Mouse (Mus musculus) forebrain, postnatal 0 days (tissue): ENCODE measurements around the gene Uvssa. TPM values are rescaled to one million over a fixed set of nuclear protein-coding genes. Genes with fewer than 3 reads are reported as not detected.
A peak's percentile ranks its signal among the peaks of the same experiment; 100 is the strongest.

Source experiments
- ATAC-seq: fragments of 200-750 bp; cut with Nextera tagmentation; 2 replicates; pipeline ENCODE4 v1.8.0; 2017; ENCODE audit warnings: mild to moderate bottlenecking, moderate library complexity
- DNase-seq: peaks from one replicate; pipeline ENCODE4 v3.0.0-alpha.2; 2015
- H3K27ac ChIP-seq: fragments of 300-500 bp; sonication (generic); 2 replicates; pipeline ENCODE4 v1.5.1; 2014; ENCODE audit warnings: low read depth, mild to moderate bottlenecking, antibody characterized with exemption, low read length, moderate library complexity, mixed read lengths
- H3K27me3 ChIP-seq: fragments of 300-500 bp; sonication (generic); 2 replicates; pipeline ENCODE4 v1.6.1; 2014; ENCODE audit warnings: mild to moderate bottlenecking, low read length, mixed read lengths; ENCODE audit not compliant: insufficient read depth
- H3K36me3 ChIP-seq: fragments of 300-500 bp; sonication (generic); 2 replicates; pipeline ENCODE4 v1.6.1; 2014; ENCODE audit warnings: mild to moderate bottlenecking, moderate library complexity; ENCODE audit not compliant: insufficient read depth
- H3K4me1 ChIP-seq: fragments of 300-500 bp; sonication (generic); 2 replicates; pipeline ENCODE4 v1.6.1; 2014; ENCODE audit warnings: antibody characterized with exemption; ENCODE audit not compliant: insufficient read depth
- H3K4me2 ChIP-seq: fragments of 300-500 bp; sonication (generic); 2 replicates; pipeline ENCODE4 v1.6.1; 2014; ENCODE audit warnings: low read depth, mild to moderate bottlenecking, moderate library complexity
- H3K4me3 ChIP-seq: fragments of 300-500 bp; sonication (generic); 2 replicates; pipeline ENCODE4 v1.5.1; 2014; ENCODE audit warnings: low read depth, low read length, mixed read lengths
- H3K9ac ChIP-seq: fragments of 300-500 bp; sonication (generic); 2 replicates; pipeline ENCODE4 v1.6.1; 2014; ENCODE audit warnings: mild to moderate bottlenecking
- H3K9me3 ChIP-seq: fragments of 300-500 bp; sonication (generic); 2 replicates; pipeline ENCODE4 v1.6.1; 2016; ENCODE audit warnings: low read length
- CTCF ChIP-seq: sonication (generic); IDR thresholded peaks from 2 replicates; pipeline ENCODE4 v1.5.1; 2016; ENCODE audit warnings: antibody characterized with exemption, control low read depth, low read depth
- WGBS: fragments of 180-500 bp; shearing (Covaris S2); extraction: QIAGEN DNeasy Blood & Tissue Kit; methylation state at CpG from one replicate; pipeline ENCODE4 v1.1.7; 2014; 5-methylcytosine and 5-hydroxymethylcytosine counted together
- polyA plus RNA-seq: library from polyadenylated mRNA; unstranded; fragments of >200 nt; fragmentation: Nextera tagmentation; extraction: Ambion mirVana; gene quantifications from 2 replicates; pipeline ENCODE4 v1.2.1, GENCODE M21; 2015
- total RNA-seq: library from RNA; depleted of rRNA; stranded (reverse); fragments of >200 nt; gene quantifications from 2 replicates; pipeline ENCODE4 v1.2.3, GENCODE M21; 2014

Gene Uvssa
- total and polyA plus RNA-seq, 2 experiments from 2014 or later, result 6.0 to 12.1 TPM

DNA sequence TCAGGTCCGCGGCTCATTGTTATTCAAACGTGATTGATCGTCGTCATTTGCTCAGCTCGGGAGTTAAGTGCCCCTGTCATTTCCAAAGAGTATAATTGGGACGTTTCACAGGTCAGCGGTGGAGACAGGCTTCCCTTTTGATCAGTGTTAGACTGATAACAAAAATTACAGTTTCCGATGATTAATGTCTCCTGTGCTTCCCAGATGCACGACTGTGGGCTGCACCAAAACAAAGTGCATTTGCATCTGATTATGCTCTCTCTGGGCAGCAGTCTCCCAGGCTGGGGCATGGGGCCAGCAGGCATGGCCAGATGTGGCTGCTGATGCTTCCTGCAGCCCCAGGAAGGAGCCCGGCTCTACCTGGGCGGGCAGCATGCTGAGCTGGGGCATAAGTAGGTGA lies 22.5 kb downstream of the Uvssa start:
- no peak for TF ChIP-seq CTCF
- H3K36me3 ChIP-seq, result 0 out of 2 replicates have a peak, but pooled peaks cover 4% of the 10 kb centered on the region
- H3K4me2 ChIP-seq, result no peak overlapping the region
- no peaks in the 10 kb centered on the region for H3K4me1 ChIP-seq
- no peak overlapping the region for H3K9ac ChIP-seq
- no peak for DNase-seq
- H3K27ac ChIP-seq, result no peak overlapping the region
- H3K9me3 ChIP-seq, result no peaks in the 10 kb centered on the region
- H3K4me3 ChIP-seq, result no peak overlapping the region
- WGBS, result 34% methylated on average over 12 of the region's 12 CpGs
- no peaks in the 10 kb centered on the region for H3K27me3 ChIP-seq
- ATAC-seq, result no peak

DNA sequence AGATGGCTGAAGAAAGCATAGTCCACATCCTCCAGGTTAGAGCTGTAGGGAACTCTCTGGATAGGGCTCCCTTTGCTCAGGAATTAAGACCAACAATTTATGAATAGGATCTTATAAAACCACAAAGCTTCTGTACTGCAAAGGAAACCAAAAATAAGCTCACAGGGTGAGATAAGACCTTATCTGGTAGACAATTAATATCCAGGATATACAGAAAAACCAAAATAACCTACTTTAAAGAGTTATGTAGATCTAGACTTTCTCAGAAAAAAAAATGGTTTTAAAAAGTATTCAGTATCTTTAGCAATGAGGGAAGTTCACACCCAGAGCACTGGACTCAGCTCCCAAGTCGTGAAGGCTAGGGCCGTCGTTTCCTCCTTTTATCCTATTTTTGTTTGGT lies 42.0 kb downstream of the Uvssa start:
- 71% methylated on average over 3 of the region's 3 CpGs for WGBS
- TF ChIP-seq CTCF, result no peak
- no peak for ATAC-seq

DNA sequence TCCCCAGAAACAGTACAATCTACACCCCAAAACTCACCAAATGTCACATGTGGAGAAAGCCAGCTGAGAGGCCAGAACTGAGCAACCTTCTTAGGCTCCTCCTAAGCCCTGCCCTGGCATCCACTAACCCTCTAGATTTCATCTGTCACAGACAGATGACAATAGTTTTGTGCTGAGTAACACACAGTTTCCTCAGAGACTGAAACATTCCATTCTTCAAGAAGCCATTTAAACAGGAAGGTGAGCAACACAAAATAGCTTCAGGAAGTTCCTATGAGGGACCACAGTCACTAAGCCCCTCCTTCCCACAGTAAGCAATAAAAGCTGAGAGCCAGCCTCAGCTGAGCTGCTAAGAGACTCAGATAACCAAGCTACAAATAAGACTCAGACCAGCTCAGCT lies 49.1 kb downstream of the Uvssa start:
- no peaks in the 10 kb centered on the region for H3K4me1 ChIP-seq
- no peaks in the 10 kb centered on the region for H3K36me3 ChIP-seq
- H3K27ac ChIP-seq, result no peak overlapping the region
- TF ChIP-seq CTCF, result no peak
- peaks cover 27% of the 10 kb centered on the region for H3K27me3 ChIP-seq
- H3K9ac ChIP-seq, result no peak overlapping the region
- ATAC-seq (no peak), DNase-seq (no peak)
- H3K4me2 ChIP-seq, result no peak overlapping the region
- no peaks in the 10 kb centered on the region for H3K9me3 ChIP-seq
- H3K4me3 ChIP-seq, result no peak overlapping the region

More for the DNA sequence above, 42.0 kb downstream of the Uvssa start:
- H3K36me3 ChIP-seq, result no peaks in the 10 kb centered on the region
- no peaks in the 10 kb centered on the region for H3K9me3 ChIP-seq
- DNase-seq, result no peak
- H3K4me3 ChIP-seq, result no peak overlapping the region
- no peak overlapping the region for H3K4me2 ChIP-seq
- H3K27ac ChIP-seq, result no peak overlapping the region
- no peaks in the 10 kb centered on the region for H3K27me3 ChIP-seq
- H3K9ac ChIP-seq, result no peak overlapping the region
- no peaks in the 10 kb centered on the region for H3K4me1 ChIP-seq

DNA sequence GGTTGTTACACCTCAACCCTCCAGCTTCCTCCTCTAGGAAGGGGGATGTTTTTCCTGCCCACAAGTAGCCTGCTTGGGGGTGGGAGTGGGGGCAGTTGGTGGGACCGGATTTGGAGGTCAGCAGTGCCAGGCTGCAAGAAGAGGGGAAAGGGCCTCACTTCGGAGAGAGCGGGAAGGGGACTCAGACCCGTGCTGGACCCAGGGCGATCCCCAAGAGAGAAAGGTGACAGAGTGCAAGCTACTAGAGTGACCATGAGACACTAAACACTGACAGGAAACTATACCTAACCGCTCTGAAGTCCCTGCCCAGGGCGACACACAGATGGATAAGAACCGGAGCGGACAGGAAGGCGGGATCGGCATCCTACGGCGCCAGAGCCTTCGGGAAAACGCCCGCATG lies 51.8 kb downstream of the Uvssa start:
- ATAC-seq, result no peak
- no peak overlapping the region for H3K4me3 ChIP-seq
- no peaks in the 10 kb centered on the region for H3K36me3 ChIP-seq
- H3K9me3 ChIP-seq, result no peaks in the 10 kb centered on the region
- DNase-seq, result no peak
- peaks cover 52% of the 10 kb centered on the region for H3K27me3 ChIP-seq
- no peak overlapping the region for H3K9ac ChIP-seq
- WGBS, result under 1% methylated on average over 16 of the region's 16 CpGs
- H3K27ac ChIP-seq, result no peak overlapping the region
- H3K4me2 ChIP-seq, result no peak overlapping the region
- no peak for TF ChIP-seq CTCF
- no peaks in the 10 kb centered on the region; the same call in 1 of the 2 replicates for H3K4me1 ChIP-seq

DNA sequence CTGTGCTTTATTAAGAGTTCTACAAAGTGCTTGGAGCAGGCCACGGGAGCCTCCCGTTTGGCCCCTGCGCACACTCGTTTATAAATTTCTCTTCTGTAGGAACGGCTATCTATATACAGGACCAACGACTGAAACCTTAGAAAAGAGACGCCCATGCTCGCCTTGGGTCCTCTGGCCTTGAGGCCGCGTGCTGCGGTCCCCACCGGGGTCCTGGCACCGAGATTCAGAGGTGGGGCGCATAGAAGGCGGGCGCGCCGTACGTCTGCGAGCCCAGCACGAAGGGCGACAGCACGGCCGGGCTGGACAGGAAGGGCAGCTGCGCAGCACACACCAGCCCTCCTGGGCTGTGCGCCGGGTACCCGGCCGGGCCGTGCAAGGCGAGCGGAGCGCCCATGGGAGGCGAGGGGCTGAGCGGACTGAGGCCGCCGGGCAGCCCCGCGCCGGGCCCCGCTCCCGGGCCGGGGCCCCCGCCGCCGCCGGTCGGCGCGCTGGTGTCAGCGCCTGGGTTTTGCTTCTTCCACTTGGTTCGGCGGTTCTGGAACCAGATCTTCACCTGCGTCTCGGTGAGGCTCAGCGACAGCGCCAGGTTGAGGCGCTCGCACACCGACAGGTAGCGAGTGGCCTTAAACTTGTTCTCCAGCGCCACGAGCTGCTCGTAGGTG lies 52.3 kb downstream of the Uvssa start:
- H3K4me3 ChIP-seq, result peak overlapping the region; percentile 9; the same call in 1 of the 2 replicates
- no peak for TF ChIP-seq CTCF

DNA sequence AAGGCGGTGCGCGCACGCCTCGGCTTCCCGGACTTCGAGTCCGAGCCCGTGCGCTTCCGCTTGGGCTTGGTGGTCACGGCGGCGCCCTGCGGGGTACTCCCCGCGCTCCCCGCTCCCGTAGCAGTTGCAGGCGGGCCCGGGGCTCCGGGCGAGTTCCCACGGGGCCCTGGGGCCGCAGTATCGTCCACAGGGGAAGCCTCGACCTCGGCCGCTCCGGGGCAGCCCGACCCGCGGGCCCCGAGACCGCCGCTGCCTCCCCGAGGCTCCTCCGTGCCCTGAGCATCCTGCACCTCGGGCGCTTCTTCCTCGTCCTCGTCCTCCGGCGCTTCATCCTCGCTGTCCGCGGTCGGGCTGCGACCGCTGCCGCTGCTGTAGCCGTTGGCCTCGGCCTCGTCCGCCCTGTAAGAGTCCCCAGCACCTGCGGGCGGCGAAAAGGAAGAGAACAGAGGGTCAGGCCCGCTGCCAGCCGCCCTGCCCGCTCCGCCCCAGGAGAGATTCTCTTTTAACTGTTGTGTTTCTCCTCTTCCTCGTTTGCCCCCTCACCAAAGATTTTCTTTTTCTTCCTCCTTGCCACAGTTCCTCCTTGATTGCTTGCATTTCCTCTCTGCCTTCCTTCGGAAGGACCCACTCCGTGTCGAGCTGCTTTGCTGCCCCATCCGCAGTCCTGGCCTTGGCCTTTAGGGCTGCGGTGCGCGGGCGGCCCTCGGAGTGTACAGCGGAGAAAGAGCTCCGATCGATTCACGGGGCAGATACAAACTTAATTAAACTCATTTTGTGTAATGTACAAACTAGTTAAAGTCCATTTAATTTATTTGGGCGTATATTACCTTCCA lies 53.0 kb downstream of the Uvssa start:
- Histone ChIP-seq H3K27ac (no peak overlapping the region), H3K4me1 (no peaks in the 10 kb centered on the region; the same call in 1 of the 2 replicates), H3K27me3 (peaks cover 65% of the 10 kb centered on the region), H3K9ac (no peak overlapping the region), H3K9me3 (no peaks in the 10 kb centered on the region), H3K4me3 (peak overlapping the region; percentile 9; the same call in 1 of the 2 replicates), H3K36me3 (no peaks in the 10 kb centered on the region), H3K4me2 (peak overlapping the region; percentile 13; the same call in 1 of the 2 replicates)
- no peak for TF ChIP-seq CTCF
- 2% methylated on average over 76 of the region's 77 CpGs for whole genome bisulfite sequencing
- ATAC-seq (no peak), DNase-seq (peak; percentile 25)

More for the DNA sequence above, 52.3 kb downstream of the Uvssa start:
- Histone ChIP-seq H3K4me2 (0 out of 2 replicates have a peak overlapping the region, but pooled peaks have one; percentile 13), H3K36me3 (no peaks in the 10 kb centered on the region), H3K9ac (no peak overlapping the region), H3K27me3 (peaks cover 58% of the 10 kb centered on the region), H3K9me3 (no peaks in the 10 kb centered on the region), H3K4me1 (no peaks in the 10 kb centered on the region; the same call in 1 of the 2 replicates), H3K27ac (no peak overlapping the region)
- WGBS, result 1% methylated on average over 57 of the region's 64 CpGs
- DNase-seq (peak; percentile 58), ATAC-seq (0 out of 2 replicates have a peak, but pooled peaks have one; percentile 19)
